Mouse (Mus musculus): ENCODE measurements around the gene Lyve1. TPM values are rescaled to one million over a fixed set of nuclear protein-coding genes. Genes with fewer than 3 reads are reported as not detected.

The Lyve1 gene
- total RNA-seq, 2 experiments from 2014 or later = 11.3 to 19.0 TPM

DNA sequence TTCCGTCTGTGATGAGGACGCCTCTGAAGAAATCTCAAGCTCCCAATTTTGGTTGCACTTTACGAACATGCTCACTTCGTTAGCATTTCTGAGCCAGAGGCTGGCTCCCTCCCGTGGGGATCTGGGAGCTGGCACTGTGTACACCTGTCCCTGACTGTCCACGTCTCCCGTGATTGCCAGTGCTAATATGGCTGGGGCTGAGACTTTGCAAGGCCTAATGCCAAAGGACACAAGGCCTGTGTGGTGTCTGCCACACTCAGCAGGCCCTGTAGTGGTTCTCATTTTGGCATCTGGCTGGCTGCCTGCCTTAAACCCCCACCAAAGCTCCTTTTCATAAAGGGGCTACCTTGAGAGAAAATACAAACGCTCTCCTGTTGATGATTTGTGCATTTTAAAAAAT is 52.0 kb downstream of the Lyve1 start:
- no peak for DNase-seq (ENCODE audit: low spot score in 2 of 2)

DNA sequence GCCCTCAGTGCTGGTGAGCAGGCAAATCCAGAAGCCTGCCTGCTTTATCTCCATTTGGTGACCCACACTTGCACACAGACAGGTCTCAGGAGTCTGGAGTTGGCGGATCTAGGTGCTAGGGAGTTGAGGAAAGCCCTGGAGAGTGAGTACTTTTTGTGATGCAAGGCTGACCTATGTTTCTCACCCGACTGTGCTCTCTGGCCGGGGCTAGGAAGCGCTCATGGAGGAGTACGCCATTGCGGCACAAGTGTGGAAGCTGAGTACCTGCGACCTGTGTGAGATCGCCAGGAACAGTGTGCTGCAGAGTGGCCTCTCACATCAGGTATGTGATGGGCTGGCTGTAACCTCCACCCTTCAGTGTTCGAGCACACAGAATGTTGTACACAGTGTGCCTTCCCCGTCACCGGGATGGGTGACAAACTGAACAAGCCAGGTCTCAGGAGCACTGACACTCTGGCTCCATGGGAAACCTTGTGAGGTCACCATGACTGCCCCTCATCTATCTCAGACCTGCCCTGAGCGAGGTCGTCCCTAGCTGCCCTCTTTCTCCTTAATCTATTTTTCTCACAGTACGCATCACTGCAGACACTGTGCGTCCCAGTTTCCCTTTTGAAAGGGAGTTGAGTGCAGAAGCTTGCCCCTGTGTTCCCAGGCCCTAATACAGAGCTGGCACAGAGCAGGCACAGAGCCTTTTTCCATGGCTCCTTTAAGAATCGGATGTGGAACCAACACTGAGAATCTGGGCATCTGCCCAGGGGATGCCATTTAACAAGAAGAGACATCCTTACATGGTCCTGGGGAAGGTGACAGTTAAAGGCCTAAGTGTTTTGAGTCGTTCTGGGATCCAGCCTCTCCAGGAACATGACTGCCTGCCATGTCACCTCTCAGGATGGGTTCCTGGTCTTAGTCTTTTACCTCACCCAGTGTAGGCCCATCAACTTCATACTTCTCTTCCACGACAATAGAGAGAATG is 53.2 kb downstream of the Lyve1 start:
- DNase-seq (ENCODE audit: low spot score in 2 of 2) = no peak

DNA sequence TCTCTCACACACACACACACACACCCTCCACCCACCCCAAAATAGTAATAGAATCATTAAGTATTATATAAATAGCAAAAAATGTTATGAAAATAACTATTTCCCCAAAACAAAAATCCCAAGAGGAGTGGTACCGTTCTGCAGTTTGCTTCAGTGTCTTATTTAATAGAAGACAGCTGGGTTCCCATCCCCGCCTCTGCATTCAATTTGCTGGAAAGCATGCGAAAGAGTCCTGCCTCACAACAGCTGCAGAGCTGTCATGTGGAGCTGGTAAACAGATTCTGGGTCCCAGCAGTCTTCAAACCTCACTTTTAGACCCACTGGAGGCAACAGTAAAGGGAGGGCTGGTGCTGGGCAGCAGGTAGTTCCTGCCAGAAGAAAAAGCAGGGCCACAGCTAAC is 54.1 kb downstream of the Lyve1 start:
- DNase-seq (ENCODE audit: low spot score in 2 of 2) = no peak

DNA sequence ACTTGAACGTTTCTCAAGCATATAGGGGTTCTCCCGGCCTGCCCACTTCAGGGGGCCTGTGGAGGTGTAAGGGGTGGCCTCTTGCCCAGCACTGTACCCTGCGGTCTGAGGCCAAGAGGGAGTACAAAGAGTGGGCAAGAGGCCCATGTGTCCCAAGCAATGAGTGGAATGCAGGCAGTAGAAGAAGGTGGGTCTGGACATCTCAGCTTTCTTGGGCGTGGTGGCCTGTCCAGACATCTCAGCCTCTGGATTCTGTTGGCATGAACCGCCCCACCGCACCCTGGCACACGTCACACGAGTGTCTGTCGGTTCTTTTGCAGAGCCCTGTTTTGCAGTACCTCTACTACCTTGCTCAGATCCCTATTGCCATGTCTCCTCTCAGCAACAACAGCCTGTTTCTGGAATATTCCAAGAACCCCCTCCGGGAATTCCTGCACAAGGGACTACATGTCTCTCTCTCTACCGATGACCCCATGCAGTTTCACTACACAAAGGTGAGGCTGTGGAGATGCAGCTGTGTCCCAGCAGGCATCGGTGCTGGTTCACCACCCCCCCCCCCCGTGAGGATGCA is 55.5 kb downstream of the Lyve1 start:
- DNase-seq (ENCODE audit: low spot score in 2 of 2) = no peak

DNA sequence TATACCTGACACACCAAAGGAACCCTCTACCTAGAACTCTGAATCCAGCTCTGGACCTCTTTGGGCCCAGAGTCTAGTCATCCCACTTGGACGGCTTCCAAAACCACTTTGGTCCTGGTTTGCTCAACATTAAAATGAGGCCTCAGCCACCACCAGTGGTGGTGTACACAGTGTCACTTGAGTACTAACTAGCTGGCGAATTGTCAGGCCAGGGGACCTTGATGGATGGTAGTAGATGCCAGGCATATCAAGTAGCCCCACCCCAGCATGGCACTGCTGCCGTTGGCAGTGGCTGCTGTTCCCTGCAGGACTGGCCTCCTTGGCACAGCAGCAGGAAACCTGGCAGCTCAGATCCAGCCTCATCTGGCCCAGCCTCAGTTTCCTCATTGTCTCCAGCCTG is 58.8 kb downstream of the Lyve1 start:
- DNase-seq (ENCODE audit: low spot score in 2 of 2) = peak in 1 of 2 experiments; percentile 37

DNA sequence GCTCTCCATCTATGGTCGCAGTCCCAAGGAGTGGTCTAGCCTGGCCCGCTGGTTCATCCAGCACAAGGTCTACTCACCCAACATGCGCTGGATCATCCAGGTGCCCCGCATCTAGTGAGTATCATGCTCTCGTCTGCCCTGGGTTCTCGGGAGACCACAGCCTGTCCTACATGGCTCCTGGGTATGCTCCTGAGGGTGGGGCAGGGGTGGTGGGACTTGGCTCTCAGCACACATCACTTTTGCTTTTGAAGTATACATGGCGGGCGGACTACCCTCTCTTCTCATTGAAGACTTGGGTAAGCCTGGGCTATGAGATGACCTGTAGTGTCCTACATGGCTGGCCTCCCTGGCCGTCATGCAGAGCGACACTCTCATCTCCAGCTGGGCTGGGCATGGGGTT is 59.9 kb downstream of the Lyve1 start:
- DNase-seq (ENCODE audit: low spot score in 2 of 2) = no peak

DNA sequence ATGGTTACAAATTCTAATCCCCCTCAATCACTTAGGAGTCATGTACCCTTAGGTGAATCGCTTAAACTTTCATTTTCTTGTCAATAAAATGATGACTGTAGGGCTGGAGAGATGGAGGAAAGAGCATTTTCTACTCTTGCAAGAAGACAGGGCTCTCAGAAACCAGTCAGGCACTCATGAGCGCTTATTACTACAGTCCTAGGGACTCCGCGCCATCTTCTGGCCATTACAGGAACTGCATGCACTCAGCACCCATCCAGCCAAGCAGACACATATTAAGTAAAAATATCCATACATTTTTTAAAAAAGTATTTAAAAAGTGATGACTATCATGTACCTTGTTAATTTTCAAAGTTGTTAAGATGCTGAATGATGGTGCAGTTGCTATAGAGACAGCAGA is 62.0 kb downstream of the Lyve1 start:
- DNase-seq (ENCODE audit: low spot score in 2 of 2) = peak; percentile 76 to 84

Small RNAs within 50 kb of the gene (microRNA-seq; reads per million reads assigned to microRNA genes)
- 0 reads per million in 2 experiments for gene Gm47282 (ENCODE audit: borderline number of aligned reads in 2 of 2)

Other genes starting within 250 kb of the Lyve1 start
- gene Sbf2, start 248.3 kb downstream of the Lyve1 start, total RNA-seq (2021) = 10 to 100 TPM; 32.7 to 36.6 TPM
- gene Adm, start 235.6 kb downstream of the Lyve1 start, total RNA-seq (2021) = 10 to 100 TPM; 19.2 to 26.4 TPM
- 10 to 100 TPM; 18.8 to 22.6 TPM for gene Ampd3, start 95.0 kb downstream of the Lyve1 start, total RNA-seq (2021)
- gene Rnf141, start 18.8 kb downstream of the Lyve1 start, total RNA-seq (2021) = 10 to 100 TPM; 51.6 to 79.2 TPM
- 10 to 100 TPM; 11.5 to 12.8 TPM for gene Mrvi1, start 119.2 kb upstream of the Lyve1 start, total RNA-seq (2021)
- gene Ctr9, start 165.7 kb upstream of the Lyve1 start, total RNA-seq (2021) = 10 to 100 TPM; 44.4 to 48.3 TPM
- gene Eif4g2, start 219.8 kb upstream of the Lyve1 start, total RNA-seq (2021) = 1,000 to 10,000 TPM in 1 of 2 experiments, 100 to 1,000 TPM in 1; 957 to 1,079 TPM

Measured in adrenal gland, adult 18-20 months (tissue).